Mouse (Mus musculus) E14TG2a.4 (cell line): ENCODE measurements around the gene Itga9.

Source experiments
- H3K27me3 ChIP-seq: 2 replicates; pipeline ENCODE4 v1.6.1; 2014; ENCODE audit warnings: low read length, control low read depth; ENCODE audit not compliant: insufficient read depth
- H3K36me3 ChIP-seq: 2 replicates; pipeline ENCODE4 v1.6.1; 2014; ENCODE audit warnings: low read length, control low read depth; ENCODE audit not compliant: insufficient read depth
- H3K4me1 ChIP-seq: replicated peaks from 2 replicates; pipeline ENCODE4 v1.6.1; 2014; ENCODE audit warnings: low read depth, low read length, control low read depth
- H3K4me3 ChIP-seq: replicated peaks from 2 replicates; pipeline ENCODE4 v1.5.1; 2014; ENCODE audit warnings: mild to moderate bottlenecking, low read length
- H3K9me3 ChIP-seq: 2 replicates; pipeline ENCODE4 v1.6.1; 2014; ENCODE audit warnings: low read length, control low read depth
- CTCF ChIP-seq: conservative IDR thresholded peaks from 2 replicates; pipeline ENCODE4 v1.5.1; 2014; ENCODE audit warnings: low read length
- NANOG ChIP-seq: IDR thresholded peaks from 2 replicates; pipeline ENCODE4 v1.6.1; 2014; ENCODE audit warnings: borderline replicate concordance, low read length, mixed read lengths
- POU5F1 ChIP-seq: IDR thresholded peaks from 2 replicates; pipeline ENCODE4 v1.6.1; 2014; ENCODE audit warnings: low read length, borderline replicate concordance

Gene Itga9

GRCm38 (mm10) chr9:118813492-118813891 is 207.0 kb downstream of the Itga9 start:
- Histone ChIP-seq H3K9me3 (no peaks in the 10 kb centered on the region; the same call in 1 of the 2 replicates), H3K4me3 (no peak overlapping the region), H3K27me3 (no peaks in the 10 kb centered on the region), H3K4me1 (peaks cover 5% of the 10 kb centered on the region), H3K36me3 (peaks cover 4% of the 10 kb centered on the region; the same call in 1 of the 2 replicates)
- TF ChIP-seq CTCF = no peak
- TF ChIP-seq NANOG = no peak
- no peak for TF ChIP-seq POU5F1

GRCm38 (mm10) chr9:118814056-118814455 is 207.6 kb downstream of the Itga9 start:
- Histone ChIP-seq H3K9me3 (no peaks in the 10 kb centered on the region; the same call in 1 of the 2 replicates), H3K36me3 (peaks cover 3% of the 10 kb centered on the region; the same call in 1 of the 2 replicates), H3K4me3 (no peak overlapping the region), H3K27me3 (no peaks in the 10 kb centered on the region), H3K4me1 (peaks cover 9% of the 10 kb centered on the region)
- no peak for TF ChIP-seq POU5F1
- no peak for TF ChIP-seq NANOG
- no peak for TF ChIP-seq CTCF

- H3K9me3 ChIP-seq = no peaks in the 10 kb centered on the region; the same call in 1 of the 2 replicates
- H3K4me1 ChIP-seq = peaks cover 9% of the 10 kb centered on the region
- no peak for TF ChIP-seq NANOG
- TF ChIP-seq POU5F1 = no peak
- TF ChIP-seq CTCF = no peak
- no peak overlapping the region for H3K4me3 ChIP-seq
- H3K36me3 ChIP-seq = peaks cover 3% of the 10 kb centered on the region; the same call in 1 of the 2 replicates
- H3K27me3 ChIP-seq = no peaks in the 10 kb centered on the region
Observed at GRCm38 (mm10) chr9:118814461-118814860, 208.0 kb downstream of the Itga9 start.

GRCm38 (mm10) chr9:118815543-118815942 is 209.1 kb downstream of the Itga9 start:
- H3K9me3 ChIP-seq = no peaks in the 10 kb centered on the region; the same call in 1 of the 2 replicates
- TF ChIP-seq POU5F1 (no peak), CTCF (peak; percentile 63)
- no peaks in the 10 kb centered on the region for H3K36me3 ChIP-seq
- no peak overlapping the region for H3K4me3 ChIP-seq
- peaks cover 9% of the 10 kb centered on the region for H3K4me1 ChIP-seq
- H3K27me3 ChIP-seq = no peaks in the 10 kb centered on the region

- H3K9me3 ChIP-seq = peaks cover 5% of the 10 kb centered on the region; the same call in 1 of the 2 replicates
- TF ChIP-seq CTCF (no peak), NANOG (no peak), POU5F1 (no peak)
- no peaks in the 10 kb centered on the region for H3K36me3 ChIP-seq
- H3K27me3 ChIP-seq = no peaks in the 10 kb centered on the region
- H3K4me1 ChIP-seq = peaks cover 22% of the 10 kb centered on the region
- H3K4me3 ChIP-seq = no peak overlapping the region
Observed at GRCm38 (mm10) chr9:118818508-118818907, 212.0 kb downstream of the Itga9 start.

GRCm38 (mm10) chr9:118821220-118822185 is 215.0 kb downstream of the Itga9 start:
- H3K4me3 ChIP-seq = 0 out of 2 replicates have a peak overlapping the region, but pooled peaks have one; percentile 10
- peaks cover 5% of the 10 kb centered on the region; the same call in 1 of the 2 replicates for H3K9me3 ChIP-seq
- H3K4me1 ChIP-seq = peaks cover 22% of the 10 kb centered on the region
- no peaks in the 10 kb centered on the region for H3K36me3 ChIP-seq
- H3K27me3 ChIP-seq = no peaks in the 10 kb centered on the region
- no peak for TF ChIP-seq NANOG
- TF ChIP-seq POU5F1 = no peak
- no peak for TF ChIP-seq CTCF

- H3K4me1 ChIP-seq = peaks cover 22% of the 10 kb centered on the region
- H3K4me3 ChIP-seq = no peak overlapping the region
- no peaks in the 10 kb centered on the region for H3K36me3 ChIP-seq
- peaks cover 5% of the 10 kb centered on the region; the same call in 1 of the 2 replicates for H3K9me3 ChIP-seq
- no peak for TF ChIP-seq POU5F1
- no peak for TF ChIP-seq NANOG
- no peak for TF ChIP-seq CTCF
- no peaks in the 10 kb centered on the region for H3K27me3 ChIP-seq
Observed at GRCm38 (mm10) chr9:118822186-118822555, 215.7 kb downstream of the Itga9 start.

GRCm38 (mm10) chr9:118822581-118822980 is 216.1 kb downstream of the Itga9 start:
- Histone ChIP-seq H3K27me3 (no peaks in the 10 kb centered on the region), H3K4me3 (no peak overlapping the region), H3K36me3 (no peaks in the 10 kb centered on the region), H3K4me1 (peaks cover 22% of the 10 kb centered on the region), H3K9me3 (peaks cover 5% of the 10 kb centered on the region; the same call in 1 of the 2 replicates)
- TF ChIP-seq NANOG = no peak

GRCm38 (mm10) chr9:118831080-118831479 is 224.6 kb downstream of the Itga9 start:
- H3K4me1 ChIP-seq = peaks cover 10% of the 10 kb centered on the region
- no peaks in the 10 kb centered on the region for H3K9me3 ChIP-seq
- TF ChIP-seq CTCF (no peak), POU5F1 (no peak), NANOG (no peak)
- no peak overlapping the region for H3K4me3 ChIP-seq
- no peaks in the 10 kb centered on the region for H3K27me3 ChIP-seq
- no peaks in the 10 kb centered on the region for H3K36me3 ChIP-seq
